Mouse (Mus musculus): Measurements from ENCODE around the gene Idh3g. TPM values are rescaled to one million over a fixed set of nuclear protein-coding genes. Genes with fewer than 3 reads are reported as not detected.

Idh3g gene
- polyA plus RNA-seq, 1 experiment, result 378 TPM

DNA sequence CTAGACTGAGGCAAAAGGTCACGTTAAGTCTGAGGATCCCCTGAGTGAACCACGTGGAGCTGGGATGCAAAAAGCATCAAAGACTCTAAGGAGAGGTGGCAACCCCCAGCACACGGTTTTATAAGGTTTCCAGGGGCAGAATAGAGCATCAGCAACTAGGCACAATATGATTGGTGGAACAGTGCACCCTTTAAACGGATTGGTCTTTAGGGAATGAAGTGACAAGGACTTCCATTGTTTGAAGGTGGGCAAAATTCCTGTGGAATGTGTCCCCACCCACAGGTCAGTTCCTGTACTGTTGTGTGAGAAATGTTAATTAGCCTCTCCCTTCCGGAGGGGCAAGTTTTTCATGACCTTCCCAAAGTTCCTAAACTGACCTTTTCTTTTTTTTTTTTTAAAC lies 47.5 kb downstream of the Idh3g start:
- Histone ChIP-seq H3K4me3 (ENCODE audit: control insufficient read depth, insufficient read depth, low read length) (no peak overlapping the region), H3K4me1 (replicated peaks; ENCODE audit: control insufficient read depth, insufficient read depth, low read length) (no peaks in the 10 kb centered on the region), H3K27me3 (ENCODE audit: control insufficient read depth, insufficient read depth, low read length) (no peaks in the 10 kb centered on the region), H3K36me3 (ENCODE audit: control insufficient read depth, insufficient read depth, low read length) (no peaks in the 10 kb centered on the region), H3K27ac (ENCODE audit: control insufficient read depth, insufficient read depth, low read length) (no peak overlapping the region)
- 75% methylated on average over 5 of the region's 5 CpGs for WGBS
- TF ChIP-seq CTCF (IDR thresholded peaks at IDR 0.05; ENCODE audit: borderline replicate concordance, control insufficient read depth, extremely low read depth, insufficient read depth, low read length, poor library complexity), result no peak
- TF ChIP-seq POLR2A (IDR thresholded peaks at IDR 0.05; ENCODE audit: control insufficient read depth, extremely low read depth, insufficient read depth, low read length, poor library complexity), result no peak
- no peak for DNase-seq

GRCm38 (mm10) chrX:73738155-73738554 lies 48.5 kb downstream of the Idh3g start:
- whole genome bisulfite sequencing, result 78% methylated on average over 1 of the region's 1 CpGs
- no peak for TF ChIP-seq POLR2A (IDR thresholded peaks at IDR 0.05; ENCODE audit: control insufficient read depth, extremely low read depth, insufficient read depth, low read length, poor library complexity)
- no peak for TF ChIP-seq CTCF (IDR thresholded peaks at IDR 0.05; ENCODE audit: borderline replicate concordance, control insufficient read depth, extremely low read depth, insufficient read depth, low read length, poor library complexity)
- Histone ChIP-seq H3K4me1 (replicated peaks; ENCODE audit: control insufficient read depth, insufficient read depth, low read length) (no peaks in the 10 kb centered on the region), H3K36me3 (ENCODE audit: control insufficient read depth, insufficient read depth, low read length) (no peaks in the 10 kb centered on the region), H3K27me3 (ENCODE audit: control insufficient read depth, insufficient read depth, low read length) (no peaks in the 10 kb centered on the region), H3K27ac (ENCODE audit: control insufficient read depth, insufficient read depth, low read length) (no peak overlapping the region), H3K4me3 (ENCODE audit: control insufficient read depth, insufficient read depth, low read length) (no peak overlapping the region)
- DNase-seq, result no peak

DNA sequence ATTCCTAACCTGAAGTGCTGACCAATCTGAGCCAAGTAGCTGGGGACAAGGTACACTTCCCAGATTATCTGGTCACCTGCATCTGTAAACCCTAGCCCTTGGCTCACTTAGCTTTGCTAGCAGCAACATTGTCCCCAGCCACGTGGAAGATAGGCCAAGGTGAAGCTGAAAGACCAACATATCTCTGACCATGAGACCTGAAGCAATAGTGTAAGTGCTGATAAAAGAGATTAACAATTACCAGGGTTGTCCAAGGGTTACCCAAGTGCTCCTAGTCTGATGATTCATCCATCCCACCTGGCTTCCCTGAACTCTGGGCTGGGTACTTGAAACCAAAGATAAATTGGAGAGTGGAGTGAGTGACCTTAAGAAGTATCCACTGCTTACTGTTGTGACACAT lies 55.8 kb downstream of the Idh3g start:
- Histone ChIP-seq H3K36me3 (ENCODE audit: control insufficient read depth, insufficient read depth, low read length) (peaks cover 29% of the 10 kb centered on the region), H3K4me3 (ENCODE audit: control insufficient read depth, insufficient read depth, low read length) (no peak overlapping the region), H3K27ac (ENCODE audit: control insufficient read depth, insufficient read depth, low read length) (no peak overlapping the region), H3K4me1 (replicated peaks; ENCODE audit: control insufficient read depth, insufficient read depth, low read length) (no peaks in the 10 kb centered on the region), H3K27me3 (ENCODE audit: control insufficient read depth, insufficient read depth, low read length) (no peaks in the 10 kb centered on the region)
- TF ChIP-seq POLR2A (IDR thresholded peaks at IDR 0.05; ENCODE audit: control insufficient read depth, extremely low read depth, insufficient read depth, low read length, poor library complexity) (no peak), CTCF (IDR thresholded peaks at IDR 0.05; ENCODE audit: borderline replicate concordance, control insufficient read depth, extremely low read depth, insufficient read depth, low read length, poor library complexity) (no peak)
- DNase-seq, result no peak
- WGBS, result 95% methylated on average over 1 of the region's 1 CpGs

Other genes with a start within 250 kb of the Idh3g start
- 1.1 and 1.2 TPM in 2 replicates for gene Dusp9, start 147.5 kb downstream of the Idh3g start, polyA plus RNA-seq (2012; rRNA removed)
- gene Pnck, start 126.8 kb downstream of the Idh3g start, polyA plus RNA-seq (2012; rRNA removed), result 6.4 and 6.9 TPM in 2 replicates
- 38.1 and 44.5 TPM in 2 replicates for gene Slc6a8, start 113.7 kb downstream of the Idh3g start, polyA plus RNA-seq (2012; rRNA removed)
- 45.8 and 54.4 TPM in 2 replicates for gene Bcap31, start 70.7 kb downstream of the Idh3g start, polyA plus RNA-seq (2012; rRNA removed)
- 73.8 and 76.3 TPM in 2 replicates for gene Abcd1, start 70.3 kb downstream of the Idh3g start, polyA plus RNA-seq (2012; rRNA removed)
- gene Plxnb3, start 29.8 kb downstream of the Idh3g start, polyA plus RNA-seq (2012; rRNA removed), result 0.46 and 0.86 TPM in 2 replicates
- 4.9 and 5.4 TPM in 2 replicates for gene Srpk3, start 12.5 kb downstream of the Idh3g start, polyA plus RNA-seq (2012; rRNA removed)
- gene Ssr4, start 131 bp upstream of the Idh3g start, polyA plus RNA-seq (2012; rRNA removed), result 189 and 216 TPM in 2 replicates
- gene Pdzd4, start 38.1 kb upstream of the Idh3g start, polyA plus RNA-seq (2012; rRNA removed), result 6.2 and 7.3 TPM in 2 replicates
- 0.06 and 0.26 TPM in 2 replicates for gene Avpr2, start 105.2 kb upstream of the Idh3g start, polyA plus RNA-seq (2012; rRNA removed)
- gene L1cam, start 109.2 kb upstream of the Idh3g start, polyA plus RNA-seq (2012; rRNA removed), result 7.1 and 7.5 TPM in 2 replicates
- gene Arhgap4, start 135.0 kb upstream of the Idh3g start, polyA plus RNA-seq (2012; rRNA removed), result 574 and 583 TPM in 2 replicates
- gene Naa10, start 135.0 kb upstream of the Idh3g start, polyA plus RNA-seq (2012; rRNA removed), result 82.0 and 102 TPM in 2 replicates
- 13.7 and 16.1 TPM in 2 replicates for gene Renbp, start 144.0 kb upstream of the Idh3g start, polyA plus RNA-seq (2012; rRNA removed)
- gene Hcfc1, start 179.5 kb upstream of the Idh3g start, polyA plus RNA-seq (2012; rRNA removed), result 193 and 271 TPM in 2 replicates
- 166 and 182 TPM in 2 replicates for gene Irak1, start 237.0 kb upstream of the Idh3g start, polyA plus RNA-seq (2012; rRNA removed)